Mouse (Mus musculus): ENCODE measurements around the gene Sult1e1. TPM values are rescaled to one million over a fixed set of nuclear protein-coding genes. Genes with fewer than 3 reads are reported as not detected.

The Sult1e1 gene
- total RNA-seq, 2 experiments from 2014 or later, result not detected

Other genes starting within 250 kb of the Sult1e1 start
- not detected in 2 replicates for gene Ugt2b38, start 167.4 kb downstream of the Sult1e1 start, total RNA-seq (2014; fragmentation: Nextera tagmentation)
- gene Ugt2b38, start 167.4 kb downstream of the Sult1e1 start, total RNA-seq (2017), result not detected in 2 replicates
- gene Ugt2a2, start 109.3 kb downstream of the Sult1e1 start, total RNA-seq (2014; fragmentation: Nextera tagmentation), result not detected in 2 replicates
- gene Ugt2a2, start 109.3 kb downstream of the Sult1e1 start, total RNA-seq (2017), result not detected in 2 replicates
- not detected in 2 replicates for gene Gm43638, start 104.8 kb downstream of the Sult1e1 start, total RNA-seq (2014; fragmentation: Nextera tagmentation)
- gene Gm43638, start 104.8 kb downstream of the Sult1e1 start, total RNA-seq (2017), result not detected in 2 replicates
- gene Ugt2a1, start 100.7 kb downstream of the Sult1e1 start, total RNA-seq (2014; fragmentation: Nextera tagmentation), result not detected in 2 replicates
- not detected in 2 replicates for gene Ugt2a1, start 100.7 kb downstream of the Sult1e1 start, total RNA-seq (2017)
- gene Sult1b1, start 53.4 kb downstream of the Sult1e1 start, total RNA-seq (2014; fragmentation: Nextera tagmentation), result not detected in 2 replicates
- gene Sult1b1, start 53.4 kb downstream of the Sult1e1 start, total RNA-seq (2017), result not detected in 2 replicates
- not detected in 2 replicates for gene Sult1d1, start 22.6 kb downstream of the Sult1e1 start, total RNA-seq (2014; fragmentation: Nextera tagmentation)
- gene Sult1d1, start 22.6 kb downstream of the Sult1e1 start, total RNA-seq (2017), result not detected in 2 replicates
- gene Csn1s1, start 74.6 kb upstream of the Sult1e1 start, total RNA-seq (2014; fragmentation: Nextera tagmentation), result not detected in 2 replicates
- gene Csn1s1, start 74.6 kb upstream of the Sult1e1 start, total RNA-seq (2017), result not detected in 2 replicates
- gene Csn2, start 108.0 kb upstream of the Sult1e1 start, total RNA-seq (2014; fragmentation: Nextera tagmentation), result not detected in 2 replicates
- not detected in 2 replicates for gene Csn2, start 108.0 kb upstream of the Sult1e1 start, total RNA-seq (2017)
- gene Csn1s2a, start 183.0 kb upstream of the Sult1e1 start, total RNA-seq (2014; fragmentation: Nextera tagmentation), result not detected in 2 replicates
- gene Csn1s2a, start 183.0 kb upstream of the Sult1e1 start, total RNA-seq (2017), result not detected in 2 replicates
- not detected in 2 replicates for gene Csn1s2b, start 216.5 kb upstream of the Sult1e1 start, total RNA-seq (2014; fragmentation: Nextera tagmentation)
- gene Csn1s2b, start 216.5 kb upstream of the Sult1e1 start, total RNA-seq (2017), result not detected in 2 replicates
- not detected in 2 replicates for gene Prr27, start 234.1 kb upstream of the Sult1e1 start, total RNA-seq (2014; fragmentation: Nextera tagmentation)
- not detected in 2 replicates for gene Prr27, start 234.1 kb upstream of the Sult1e1 start, total RNA-seq (2017)

Data from megakaryocyte-erythroid progenitor cell, adult 5-6 weeks (primary cell).